Mouse (Mus musculus) forebrain, embryonic 14.5 days (tissue): ENCODE results near the gene Tet3. TPM values are rescaled to one million over a fixed set of nuclear protein-coding genes. Genes with fewer than 3 reads are reported as not detected.
A peak's percentile ranks its signal among the peaks of the same experiment; 100 is the strongest.

ENCODE experiments used
- ATAC-seq: fragments of 200-750 bp; cut with Nextera tagmentation; 2 replicates; pipeline ENCODE4 v1.8.0; 2017; ENCODE audit warnings: mild to moderate bottlenecking, moderate library complexity
- DNase-seq: peaks from one replicate; pipeline ENCODE4 v3.0.0-alpha.2; 2015; ENCODE audit warnings: low spot score
- H3K27ac ChIP-seq: fragments of 300-500 bp; sonication (generic); 2 replicates; pipeline ENCODE4 v1.5.1; 2014; ENCODE audit warnings: low read depth, mild to moderate bottlenecking, control low read depth, low read length, moderate library complexity
- H3K27me3 ChIP-seq: fragments of 300-500 bp; sonication (generic); replicated peaks from 2 replicates; pipeline ENCODE4 v1.6.1; 2014; ENCODE audit warnings: low read length, control low read depth, mixed read lengths; ENCODE audit not compliant: control insufficient read depth, insufficient read depth
- H3K36me3 ChIP-seq: fragments of 300-500 bp; sonication (generic); 2 replicates; pipeline ENCODE4 v1.6.1; 2014; ENCODE audit warnings: low read length, control low read depth; ENCODE audit not compliant: control insufficient read depth, insufficient read depth
- H3K4me1 ChIP-seq: fragments of 300-500 bp; sonication (generic); 2 replicates; pipeline ENCODE4 v1.6.1; 2014; ENCODE audit warnings: antibody characterized with exemption, low read length, control low read depth; ENCODE audit not compliant: control insufficient read depth, insufficient read depth
- H3K4me2 ChIP-seq: fragments of 300-500 bp; sonication (generic); 2 replicates; pipeline ENCODE4 v1.6.1; 2014; ENCODE audit warnings: mild to moderate bottlenecking, control low read depth, low read length
- H3K4me3 ChIP-seq: fragments of 300-500 bp; sonication (generic); 2 replicates; pipeline ENCODE4 v1.5.1; 2014; ENCODE audit warnings: low read depth, low read length, control low read depth
- H3K9ac ChIP-seq: fragments of 300-500 bp; sonication (generic); 2 replicates; pipeline ENCODE4 v1.6.1; 2014; ENCODE audit warnings: mild to moderate bottlenecking, low read length, control low read depth, moderate library complexity
- H3K9me3 ChIP-seq: fragments of 300-500 bp; sonication (generic); replicated peaks from 2 replicates; pipeline ENCODE4 v1.6.1; 2016; ENCODE audit warnings: low read length, control low read depth, mixed read lengths; ENCODE audit not compliant: control insufficient read depth
- WGBS: fragments of 180-500 bp; shearing (Covaris S2); extraction: QIAGEN DNeasy Blood & Tissue Kit; methylation state at CpG from one replicate; pipeline ENCODE4 v1.1.7; 2014; 5-methylcytosine and 5-hydroxymethylcytosine counted together
- polyA plus RNA-seq: library from polyadenylated mRNA; unstranded; fragments of >200 nt; fragmentation: Nextera tagmentation; extraction: Ambion mirVana; gene quantifications from 2 replicates; pipeline ENCODE4 v1.2.1, GENCODE M21; 2014

The Tet3 gene
- polyA plus RNA-seq, 1 experiment from 2014 or later = 34.9 TPM

- no peak overlapping the region for H3K4me2 ChIP-seq
- WGBS = 94% methylated on average over 10 of the region's 10 CpGs
- H3K27me3 ChIP-seq = no peaks in the 10 kb centered on the region
- peaks cover 19% of the 10 kb centered on the region for H3K36me3 ChIP-seq
- no peaks in the 10 kb centered on the region for H3K9me3 ChIP-seq
- H3K9ac ChIP-seq = no peak overlapping the region
- DNase-seq = no peak
- H3K27ac ChIP-seq = no peak overlapping the region
- no peak for ATAC-seq
- no peaks in the 10 kb centered on the region for H3K4me1 ChIP-seq
- H3K4me3 ChIP-seq = no peak overlapping the region
Observed at GRCm38 (mm10) chr6:83499078-83499477, 40.2 kb upstream of the Tet3 start.

- 88% methylated on average over 22 of the region's 22 CpGs for WGBS
- H3K36me3 ChIP-seq = peaks cover 26% of the 10 kb centered on the region
- DNase-seq = no peak
Observed at GRCm38 (mm10) chr6:83496753-83497710, 38.1 kb upstream of the Tet3 start.

DNA sequence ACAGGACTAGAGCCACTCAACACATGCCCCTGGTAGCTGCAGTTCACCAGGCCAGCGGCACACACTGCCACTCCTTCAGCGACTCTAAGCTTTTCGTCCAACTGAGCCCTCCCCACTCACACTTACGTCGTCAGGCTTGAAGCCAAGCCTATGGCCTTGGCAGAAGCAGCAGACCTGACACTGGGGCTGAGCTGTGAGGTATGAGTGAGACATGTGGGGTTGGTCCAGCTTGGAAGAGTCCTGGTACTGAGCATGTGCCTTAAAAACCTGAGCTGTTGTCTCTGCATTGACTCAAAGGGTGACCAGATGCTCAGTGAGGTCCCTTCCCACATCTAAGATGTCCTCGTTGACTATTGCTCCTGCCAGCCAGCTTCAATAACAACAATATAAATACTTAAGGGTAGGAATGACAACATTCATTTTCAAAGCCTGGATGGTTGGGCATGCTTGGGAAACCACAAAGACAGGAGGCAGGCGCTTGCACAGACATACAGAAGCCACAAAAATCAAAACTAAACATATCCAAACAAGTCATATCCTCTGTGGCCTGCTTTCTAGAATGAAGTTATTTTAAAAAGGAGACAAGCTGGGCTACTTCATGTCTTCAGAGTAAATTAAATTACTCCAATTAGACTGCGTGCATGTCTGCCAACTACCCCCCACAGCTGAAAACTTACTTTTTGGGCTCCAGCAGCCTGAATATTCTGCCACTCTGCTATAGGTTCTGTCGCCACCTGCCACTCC is 37.3 kb upstream of the Tet3 start:
- peak; percentile 28 for DNase-seq
- 90% methylated on average over 9 of the region's 9 CpGs for WGBS

More at GRCm38 (mm10) chr6:83496753-83497710, 38.1 kb upstream of the Tet3 start:
- Histone ChIP-seq H3K4me2 (no peak overlapping the region), H3K4me1 (no peaks in the 10 kb centered on the region), H3K4me3 (no peak overlapping the region), H3K9ac (no peak overlapping the region), H3K27me3 (no peaks in the 10 kb centered on the region), H3K27ac (no peak overlapping the region), H3K9me3 (no peaks in the 10 kb centered on the region)
- ATAC-seq = no peak

DNA sequence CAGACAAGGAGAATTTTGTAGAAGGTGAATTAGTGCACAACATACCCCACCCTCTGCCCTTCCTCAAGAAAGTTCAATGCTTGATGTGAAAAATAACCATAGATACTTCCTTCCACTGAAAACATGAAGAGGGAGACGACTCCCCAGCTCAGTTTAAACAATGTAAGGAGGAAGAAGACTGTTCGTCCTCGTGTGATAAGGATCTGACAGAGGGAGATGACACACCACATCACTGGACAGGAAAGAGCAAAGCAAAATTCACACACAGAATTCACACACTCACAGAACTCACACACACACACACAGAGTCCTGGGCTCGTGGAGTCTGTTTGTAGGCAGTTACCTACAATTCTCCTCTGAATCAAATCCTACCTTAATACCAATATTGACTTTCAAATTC is 31.7 kb upstream of the Tet3 start:
- ATAC-seq (no peak), DNase-seq (no peak)
- no peak overlapping the region for H3K9ac ChIP-seq
- WGBS = 88% methylated on average over 4 of the region's 4 CpGs
- peaks cover 68% of the 10 kb centered on the region for H3K36me3 ChIP-seq
- no peaks in the 10 kb centered on the region for H3K27me3 ChIP-seq
- H3K4me1 ChIP-seq = no peaks in the 10 kb centered on the region
- no peak overlapping the region for H3K27ac ChIP-seq
- H3K9me3 ChIP-seq = no peaks in the 10 kb centered on the region
- H3K4me3 ChIP-seq = no peak overlapping the region
- H3K4me2 ChIP-seq = no peak overlapping the region

More for the DNA sequence above, 37.3 kb upstream of the Tet3 start:
- H3K9me3 ChIP-seq = no peaks in the 10 kb centered on the region
- H3K4me1 ChIP-seq = no peaks in the 10 kb centered on the region
- no peaks in the 10 kb centered on the region for H3K27me3 ChIP-seq
- no peak overlapping the region for H3K4me2 ChIP-seq
- no peak overlapping the region for H3K9ac ChIP-seq
- peaks cover 26% of the 10 kb centered on the region for H3K36me3 ChIP-seq
- no peak overlapping the region for H3K27ac ChIP-seq
- no peak for ATAC-seq
- H3K4me3 ChIP-seq = no peak overlapping the region

DNA sequence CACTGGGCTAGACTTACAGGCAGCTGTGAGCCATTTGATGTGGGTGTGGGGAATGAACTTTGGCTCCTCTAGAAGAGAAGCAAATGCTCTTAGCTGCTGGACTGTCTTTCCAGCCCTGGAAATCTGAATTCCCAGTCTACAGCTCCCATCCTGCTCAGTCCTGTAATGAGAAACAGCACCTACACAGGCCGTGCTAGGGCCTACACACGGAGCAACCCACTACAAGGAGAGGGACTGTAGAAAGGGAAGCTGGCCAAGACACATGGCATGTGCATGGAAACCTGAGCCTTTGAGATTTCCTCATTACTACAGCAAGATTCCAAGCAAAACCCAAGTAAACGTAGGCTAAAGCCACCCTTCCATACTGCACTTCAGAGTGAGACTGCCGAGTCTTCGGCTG is 29.3 kb upstream of the Tet3 start:
- DNase-seq = no peak
- Histone ChIP-seq H3K9ac (no peak overlapping the region), H3K4me2 (no peak overlapping the region), H3K4me3 (no peak overlapping the region), H3K9me3 (no peaks in the 10 kb centered on the region), H3K4me1 (no peaks in the 10 kb centered on the region), H3K36me3 (peaks cover 71% of the 10 kb centered on the region), H3K27me3 (no peaks in the 10 kb centered on the region), H3K27ac (no peak overlapping the region)
- ATAC-seq = no peak
- 93% methylated on average over 5 of the region's 5 CpGs for WGBS

DNA sequence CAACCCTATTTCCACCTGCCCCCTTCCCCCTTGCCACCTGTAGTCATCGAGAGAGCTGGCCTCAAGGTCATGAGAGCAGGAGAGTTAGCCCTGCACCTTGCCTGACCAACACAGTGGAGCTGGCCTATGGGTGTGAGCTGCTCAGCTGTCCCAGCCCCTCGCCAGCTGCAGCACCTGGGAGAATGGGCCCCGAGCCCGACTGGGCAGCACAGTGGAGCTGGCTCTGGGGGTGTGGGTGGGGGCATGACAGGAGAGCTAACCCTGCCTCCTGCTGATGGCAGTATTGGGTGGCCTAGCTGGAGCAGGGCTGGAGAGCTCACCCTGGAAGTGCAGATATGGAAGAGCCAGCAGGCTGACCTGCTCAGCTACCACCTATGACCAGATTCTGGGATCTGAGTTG is 28.4 kb upstream of the Tet3 start:
- whole genome bisulfite sequencing = 80% methylated on average over 4 of the region's 4 CpGs
- no peak overlapping the region for H3K4me2 ChIP-seq
- H3K9ac ChIP-seq = no peak overlapping the region
- H3K4me1 ChIP-seq = no peaks in the 10 kb centered on the region
- ATAC-seq = no peak
- no peak overlapping the region for H3K4me3 ChIP-seq
- no peak for DNase-seq
- H3K27me3 ChIP-seq = no peaks in the 10 kb centered on the region
- H3K36me3 ChIP-seq = peaks cover 76% of the 10 kb centered on the region
- no peaks in the 10 kb centered on the region for H3K9me3 ChIP-seq
- H3K27ac ChIP-seq = no peak overlapping the region

GRCm38 (mm10) chr6:83485854-83486253 is 27.0 kb upstream of the Tet3 start:
- no peak overlapping the region for H3K27ac ChIP-seq
- no peak overlapping the region for H3K4me3 ChIP-seq
- no peaks in the 10 kb centered on the region for H3K4me1 ChIP-seq
- no peak overlapping the region for H3K9ac ChIP-seq
- WGBS = 45% methylated on average over 4 of the region's 4 CpGs
- H3K9me3 ChIP-seq = no peaks in the 10 kb centered on the region
- DNase-seq = peak; percentile 60
- no peak overlapping the region for H3K4me2 ChIP-seq
- H3K36me3 ChIP-seq = peaks cover 90% of the 10 kb centered on the region
- ATAC-seq = peak; percentile 77
- H3K27me3 ChIP-seq = no peaks in the 10 kb centered on the region

DNA sequence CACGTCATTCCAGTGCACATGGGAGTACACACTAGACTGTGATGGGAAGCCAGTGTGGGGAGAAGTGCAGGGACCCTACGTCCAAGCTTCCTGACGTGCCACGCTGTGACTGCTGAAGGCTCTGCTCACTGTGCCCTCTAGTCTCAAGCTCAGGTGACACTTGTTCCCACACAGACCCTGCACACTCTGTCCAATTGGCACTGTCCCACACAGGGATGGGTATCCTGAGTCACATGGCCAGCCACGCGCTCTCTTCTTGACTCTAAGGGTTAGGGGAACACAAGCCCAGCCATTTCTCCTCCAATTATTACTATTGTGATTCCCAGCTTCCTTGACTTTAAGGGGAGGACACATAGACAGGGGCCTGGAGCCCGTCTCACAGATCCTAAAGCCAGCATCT is 24.9 kb upstream of the Tet3 start:
- H3K9ac ChIP-seq = no peak overlapping the region
- no peaks in the 10 kb centered on the region for H3K27me3 ChIP-seq
- no peaks in the 10 kb centered on the region for H3K9me3 ChIP-seq
- no peak overlapping the region for H3K4me2 ChIP-seq
- H3K27ac ChIP-seq = no peak overlapping the region
- WGBS = 95% methylated on average over 7 of the region's 7 CpGs
- ATAC-seq (no peak), DNase-seq (no peak)
- H3K36me3 ChIP-seq = peaks cover 91% of the 10 kb centered on the region
- H3K4me3 ChIP-seq = no peak overlapping the region
- H3K4me1 ChIP-seq = no peaks in the 10 kb centered on the region
